Mouse (Mus musculus) v-Abl transformed pro-B cells (cell line): ENCODE data around the gene Dcaf8.

Source experiments
- in situ Hi-C, 2 experiments: fragments of 400-800 bp; cut with MboI; formaldehyde crosslinking; loops; one replicate each; pipeline ENCODE4 v1.15.1; 2025; ENCODE audit not compliant: unreplicated experiment in 2 of 2

Dcaf8 gene

GRCm38 (mm10) chr1:172140825-172141224, 7.1 kb upstream of the Dcaf8 start:
- in situ Hi-C loops = loop anchor here (25.0 kb wide), 1 partner anchor 371 kb away; the partner anchor contains the start of genes Cfap45 (in 2 of the 2) and Tagln2 (in 2 of the 2)

GRCm38 (mm10) chr1:172141529-172141928, 6.4 kb upstream of the Dcaf8 start:
- in situ Hi-C loops = loop anchor here (25.0 kb wide), 1 partner anchor 371 kb away; the partner anchor contains the start of genes Cfap45 (in 2 of the 2) and Tagln2 (in 2 of the 2)

- in situ Hi-C loops = loop anchor here (25.0 kb wide), 1 partner anchor 369 kb away; the partner anchor contains the start of genes Cfap45 (in 2 of the 2) and Tagln2 (in 2 of the 2)
Observed at GRCm38 (mm10) chr1:172143570-172143969, 4.3 kb upstream of the Dcaf8 start.

GRCm38 (mm10) chr1:172148279-172148954, 533 bp downstream of the Dcaf8 start:
- in situ Hi-C loops = loop anchor here (5.0 to 25.0 kb wide), 2 partner anchors 164 to 364 kb away; partner anchors contain the start of genes Cfap45 (in 2 of the 2) and Tagln2 (in 2 of the 2)

DNA sequence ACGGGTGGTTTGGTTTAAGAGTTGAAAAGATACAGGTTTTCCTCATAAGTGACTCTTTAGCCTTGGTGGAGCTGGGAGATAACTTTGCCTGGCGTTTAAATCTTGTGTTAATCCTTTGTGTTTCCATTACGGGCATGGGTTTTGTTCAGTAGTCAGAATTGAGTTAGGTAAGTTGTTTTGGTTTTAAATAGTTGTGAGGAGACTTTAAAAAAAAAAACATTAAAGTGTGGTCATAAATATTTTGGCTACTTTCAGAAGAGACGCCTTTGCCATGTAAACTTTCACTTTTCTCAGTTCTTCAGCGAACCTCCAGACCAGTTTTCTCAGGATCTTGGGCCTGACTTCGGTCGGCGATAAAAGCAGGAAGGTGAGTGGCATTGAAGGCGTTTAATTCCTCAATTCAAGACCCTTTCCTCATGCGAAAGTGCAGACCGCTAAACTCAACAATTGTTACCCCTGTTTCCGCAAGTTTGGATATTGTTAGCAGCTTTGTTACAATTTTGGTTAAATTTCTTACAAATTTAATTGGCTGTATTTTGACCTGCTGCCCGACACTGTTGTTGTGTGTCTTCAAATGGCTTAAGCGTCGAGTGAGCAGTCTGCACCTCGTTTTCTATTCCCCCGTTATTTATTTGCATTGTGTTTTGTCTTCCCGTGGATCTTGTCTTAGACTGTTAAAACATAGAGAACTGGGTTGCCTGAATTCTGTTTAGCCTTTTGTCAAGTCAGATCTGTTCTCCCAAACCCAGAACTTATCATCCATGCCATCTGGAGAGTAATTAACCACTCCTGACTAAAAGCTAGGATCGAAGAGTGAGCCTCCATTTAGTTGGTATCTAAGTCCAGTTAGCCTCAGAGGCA, 1.3 kb downstream of the Dcaf8 start:
- in situ Hi-C loops = loop anchor here (5.0 to 25.0 kb wide), 2 partner anchors 163 to 363 kb away; partner anchors contain the start of genes Cfap45 (in 2 of the 2) and Tagln2 (in 2 of the 2)

DNA sequence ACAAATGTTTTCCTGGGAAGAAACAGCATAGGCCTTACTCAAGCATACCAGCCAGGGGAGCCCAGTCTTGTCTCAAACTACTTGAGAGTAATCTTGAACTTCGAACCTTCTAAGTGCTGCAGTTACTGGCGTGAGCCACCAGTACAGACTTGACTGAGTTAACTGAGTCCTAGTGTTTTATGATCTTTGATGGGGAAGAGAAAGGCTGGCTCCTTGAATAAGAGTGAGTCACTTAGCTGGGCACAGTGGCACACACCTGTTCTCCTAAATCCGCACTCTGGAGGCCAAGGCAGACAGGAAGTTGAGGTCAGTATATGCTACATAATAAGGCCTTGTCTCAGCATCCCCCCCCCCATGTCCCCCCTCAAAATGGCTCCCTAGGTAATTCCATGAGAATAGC, 6.7 kb downstream of the Dcaf8 start:
- in situ Hi-C loops = no loop called here

DNA sequence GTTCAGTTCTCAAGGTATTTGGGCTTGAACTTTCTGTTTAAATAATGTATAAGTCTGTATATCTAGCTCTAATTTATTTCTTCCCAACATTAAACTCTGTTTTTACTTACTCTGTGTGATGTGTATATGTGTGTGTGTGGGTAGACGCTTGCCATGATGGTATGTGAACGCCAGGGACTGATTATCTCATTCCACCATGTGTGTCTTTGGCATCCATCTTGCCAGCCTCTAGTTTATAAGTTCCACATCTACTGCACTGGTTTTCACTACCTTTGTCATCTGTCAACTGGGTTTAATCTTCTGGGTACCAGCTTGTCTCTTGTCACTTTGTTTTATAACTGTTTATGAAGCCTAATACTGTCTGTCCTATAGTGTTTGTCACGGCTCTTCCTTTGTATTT, 7.6 kb downstream of the Dcaf8 start:
- in situ Hi-C loops = no loop called here

DNA sequence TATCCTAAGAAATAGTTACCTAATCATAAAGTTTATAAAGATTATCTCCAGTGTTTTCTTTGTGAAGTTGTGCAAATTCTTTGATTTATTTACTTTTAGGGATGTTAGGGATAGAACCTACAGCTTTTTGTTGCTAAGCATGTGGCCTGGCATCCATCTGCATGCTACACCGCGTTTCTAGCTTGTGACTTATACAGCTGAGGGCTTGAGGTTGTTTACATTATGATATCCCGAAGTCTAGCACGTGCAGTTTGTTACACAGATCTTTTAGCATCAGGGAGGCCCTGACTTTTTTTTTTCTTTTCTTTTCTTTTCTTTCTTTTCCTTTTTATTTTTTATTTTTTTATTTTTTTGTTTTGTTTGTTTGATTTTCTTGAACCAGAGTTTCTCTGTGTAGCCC, 12.1 kb downstream of the Dcaf8 start:
- in situ Hi-C loops = loop anchor here in 1 of 2 experiments (5.0 kb wide), 1 partner anchor 152 kb away; no protein-coding TSS in a partner anchor

DNA sequence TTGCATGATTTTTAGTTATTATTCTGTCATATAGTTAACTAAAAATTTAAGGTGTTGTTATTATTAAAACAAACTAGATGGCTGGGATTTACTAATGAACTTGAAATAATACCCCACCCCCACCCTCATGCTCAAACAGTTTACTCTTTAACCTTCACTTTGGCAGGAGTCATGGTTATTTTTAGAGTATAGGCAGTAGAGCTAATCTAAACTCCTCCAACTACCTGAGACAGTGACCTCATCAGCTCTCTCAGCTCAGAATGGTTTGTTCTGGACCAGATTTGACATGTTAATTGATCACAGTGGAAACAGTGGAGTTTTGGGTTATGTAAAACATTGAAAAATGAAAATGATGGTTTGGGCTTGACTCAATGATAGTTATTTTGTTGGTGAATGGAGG, 12.6 kb downstream of the Dcaf8 start:
- in situ Hi-C loops = loop anchor here in 1 of 2 experiments (5.0 kb wide), 1 partner anchor 152 kb away; no protein-coding TSS in a partner anchor

DNA sequence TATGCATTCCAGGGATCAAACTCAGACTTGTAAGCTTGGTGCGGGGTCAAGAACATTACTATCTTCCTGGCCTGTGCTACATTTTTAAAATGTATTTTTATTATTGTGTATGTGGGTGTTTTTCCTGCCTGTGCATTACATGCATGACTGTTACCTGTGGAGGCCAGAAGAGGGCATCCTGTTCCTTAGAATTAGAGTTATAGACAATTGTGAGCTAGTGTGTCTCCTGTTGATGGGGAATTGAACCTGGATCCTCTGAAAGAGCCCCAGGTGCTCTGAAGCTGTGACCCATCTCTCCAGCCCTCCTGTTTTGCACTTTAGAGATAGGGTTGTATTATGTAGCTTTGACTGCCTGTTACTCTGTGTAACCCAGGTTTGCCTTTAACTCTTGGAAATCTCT, 14.1 kb downstream of the Dcaf8 start:
- in situ Hi-C loops = loop anchor here in 1 of 2 experiments (5.0 kb wide), 1 partner anchor 150 kb away; no protein-coding TSS in a partner anchor

- in situ Hi-C loops = loop anchor here in 1 of 2 experiments (5.0 kb wide), 1 partner anchor 149 kb away; no protein-coding TSS in a partner anchor
Observed at GRCm38 (mm10) chr1:172162959-172163358, 15.1 kb downstream of the Dcaf8 start.

- in situ Hi-C loops = no loop called here
Observed at GRCm38 (mm10) chr1:172167911-172168310, 20.0 kb downstream of the Dcaf8 start.

- in situ Hi-C loops = no loop called here
Observed at GRCm38 (mm10) chr1:172169809-172170208, 21.9 kb downstream of the Dcaf8 start.

DNA sequence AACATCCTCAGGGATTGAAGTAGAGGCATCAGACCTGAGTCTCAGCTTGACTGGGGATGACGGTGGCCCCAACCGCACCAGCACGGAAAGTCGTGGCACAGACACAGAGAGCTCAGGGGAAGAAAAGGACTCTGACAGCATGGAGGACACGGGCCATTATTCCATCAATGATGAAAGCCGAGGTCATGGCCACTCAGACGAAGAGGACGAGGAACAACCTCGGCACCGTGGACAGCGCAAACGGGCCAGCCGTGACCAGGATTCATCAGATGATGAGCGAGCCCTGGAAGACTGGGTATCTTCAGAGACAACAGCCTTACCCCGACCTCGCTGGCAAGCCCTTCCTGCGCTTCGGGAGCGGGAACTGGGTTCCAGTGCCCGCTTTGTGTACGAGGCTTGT, 24.5 kb downstream of the Dcaf8 start:
- in situ Hi-C loops = no loop called here

DNA sequence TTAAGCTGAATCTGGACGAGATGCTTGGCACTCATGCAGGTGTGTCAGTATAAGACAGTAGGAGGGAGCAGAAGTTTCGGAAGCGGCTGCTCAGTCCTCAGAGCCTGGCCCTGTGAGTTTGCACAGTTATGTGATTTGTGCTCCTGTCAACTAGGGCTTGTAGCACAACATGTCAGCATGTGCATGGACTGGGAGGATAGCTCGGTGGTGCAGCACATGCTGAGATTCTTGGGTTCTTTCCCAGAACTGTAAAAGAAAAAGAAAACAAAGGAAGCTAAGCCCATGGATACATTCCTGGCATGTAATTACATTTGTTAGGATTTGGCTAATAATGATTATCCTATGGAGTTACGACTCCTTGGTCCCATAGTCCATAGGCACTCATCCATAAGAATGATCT, 25.3 kb downstream of the Dcaf8 start:
- in situ Hi-C loops = no loop called here

- in situ Hi-C loops = no loop called here
Observed at GRCm38 (mm10) chr1:172177791-172178190, 29.9 kb downstream of the Dcaf8 start.

DNA sequence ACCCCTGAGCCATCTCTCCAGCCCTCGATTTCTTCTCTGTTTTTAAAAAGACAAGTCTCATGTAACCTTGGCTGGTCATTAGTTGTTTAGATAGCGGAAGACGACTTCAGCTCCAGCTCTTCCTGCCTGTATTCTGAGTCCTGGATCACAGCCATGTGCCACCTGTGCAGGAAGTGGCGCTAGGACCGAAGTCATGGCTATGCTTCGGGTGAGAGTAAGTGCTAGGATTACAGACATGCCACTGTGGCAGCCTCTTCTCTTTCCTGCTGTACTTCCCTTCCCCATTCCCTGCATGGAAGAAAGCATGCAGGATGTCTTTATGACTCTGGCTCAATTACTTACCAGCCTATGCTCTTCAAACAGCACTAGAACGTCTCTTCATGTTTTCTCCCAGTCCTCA, 31.2 kb downstream of the Dcaf8 start:
- in situ Hi-C loops = no loop called here

- in situ Hi-C loops = no loop called here
Observed at GRCm38 (mm10) chr1:172180881-172181280, 33.0 kb downstream of the Dcaf8 start.

GRCm38 (mm10) chr1:172181777-172182176, 33.9 kb downstream of the Dcaf8 start:
- in situ Hi-C loops = no loop called here

DNA sequence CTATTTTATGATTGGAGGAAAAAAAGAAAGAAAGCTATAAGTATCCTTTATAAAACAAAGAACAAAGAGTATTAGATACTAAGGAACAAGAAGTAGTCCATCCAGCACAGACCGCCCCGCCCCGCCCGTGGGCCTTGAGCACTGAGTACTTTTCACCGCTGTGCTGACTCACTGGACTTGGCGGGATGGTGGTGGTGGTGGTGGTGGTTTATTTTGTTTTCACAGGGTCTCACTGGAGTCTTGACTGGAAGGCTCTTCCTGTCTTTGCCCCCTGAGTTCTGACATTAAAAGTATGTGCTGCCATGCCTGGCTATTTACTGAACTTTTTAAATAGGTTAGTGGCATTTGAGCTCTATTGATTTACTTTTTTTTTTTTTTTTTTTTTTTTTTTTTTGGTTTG, 35.2 kb downstream of the Dcaf8 start:
- in situ Hi-C loops = no loop called here

GRCm38 (mm10) chr1:172183915-172184314, 36.0 kb downstream of the Dcaf8 start:
- in situ Hi-C loops = no loop called here
